Mouse (Mus musculus) embryonic facial prominence, embryonic 11.5 days (tissue): ENCODE data around the gene Dohh. TPM values are rescaled to one million over a fixed set of nuclear protein-coding genes. Genes with fewer than 3 reads are reported as not detected.

Source experiments
- ATAC-seq: fragments of 200-750 bp; cut with Nextera tagmentation; replicated peaks from 2 replicates; pipeline ENCODE4 v1.8.0; 2017; ENCODE audit warnings: low read depth; ENCODE audit not compliant: insufficient number of reproducible peaks, low FRiP score, low TSS enrichment
- DNase-seq: peaks from one replicate; pipeline ENCODE4 v3.0.0-alpha.2; 2015; ENCODE audit warnings: low spot score
- H3K27ac ChIP-seq: fragments of 300-500 bp; sonication (generic); replicated peaks from 2 replicates; pipeline ENCODE4 v1.5.1; 2014; ENCODE audit warnings: mild to moderate bottlenecking, low read depth, low read length, control low read depth
- H3K27me3 ChIP-seq: fragments of 300-500 bp; sonication (generic); 2 replicates; pipeline ENCODE4 v1.6.1; 2014; ENCODE audit warnings: mild to moderate bottlenecking, low read length, moderate library complexity, mixed read lengths; ENCODE audit not compliant: control insufficient read depth, insufficient read depth
- H3K36me3 ChIP-seq: fragments of 300-500 bp; sonication (generic); replicated peaks from 2 replicates; pipeline ENCODE4 v1.6.1; 2014; ENCODE audit warnings: low read depth, mild to moderate bottlenecking, low read length, moderate library complexity, mixed read lengths; ENCODE audit not compliant: control insufficient read depth, insufficient read depth
- H3K4me1 ChIP-seq: fragments of 300-500 bp; sonication (generic); 2 replicates; pipeline ENCODE4 v1.6.1; 2014; ENCODE audit warnings: low read length, mixed read lengths; ENCODE audit not compliant: control insufficient read depth, insufficient read depth
- H3K4me2 ChIP-seq: fragments of 300-500 bp; sonication (generic); 2 replicates; pipeline ENCODE4 v1.6.1; 2014; ENCODE audit warnings: low read depth, mild to moderate bottlenecking, control low read depth, low read length, moderate library complexity
- H3K4me3 ChIP-seq: fragments of 300-500 bp; sonication (generic); 2 replicates; pipeline ENCODE4 v1.5.1; 2014; ENCODE audit warnings: low read depth, low read length, control low read depth
- H3K9ac ChIP-seq: fragments of 300-500 bp; sonication (generic); replicated peaks from 2 replicates; pipeline ENCODE4 v1.6.1; 2014; ENCODE audit warnings: mild to moderate bottlenecking, control low read depth, low read length
- H3K9me3 ChIP-seq: fragments of 300-500 bp; sonication (generic); replicated peaks from 2 replicates; pipeline ENCODE4 v1.6.1; 2016; ENCODE audit warnings: mild to moderate bottlenecking, low read length, inconsistent platforms, mixed read lengths; ENCODE audit not compliant: control insufficient read depth
- WGBS: fragments of 180-500 bp; shearing (Covaris S2); extraction: QIAGEN DNeasy Blood & Tissue Kit; methylation state at CpG from one replicate; pipeline ENCODE4 v1.1.7; 2014; 5-methylcytosine and 5-hydroxymethylcytosine counted together
- polyA plus RNA-seq: library from polyadenylated mRNA; unstranded; fragments of >200 nt; fragmentation: Nextera tagmentation; extraction: Ambion mirVana; gene quantifications from 2 replicates; pipeline ENCODE4 v1.2.1, GENCODE M21; 2014

Dohh gene
- polyA plus RNA-seq, 1 experiment from 2014 or later: 45.0 TPM

DNA sequence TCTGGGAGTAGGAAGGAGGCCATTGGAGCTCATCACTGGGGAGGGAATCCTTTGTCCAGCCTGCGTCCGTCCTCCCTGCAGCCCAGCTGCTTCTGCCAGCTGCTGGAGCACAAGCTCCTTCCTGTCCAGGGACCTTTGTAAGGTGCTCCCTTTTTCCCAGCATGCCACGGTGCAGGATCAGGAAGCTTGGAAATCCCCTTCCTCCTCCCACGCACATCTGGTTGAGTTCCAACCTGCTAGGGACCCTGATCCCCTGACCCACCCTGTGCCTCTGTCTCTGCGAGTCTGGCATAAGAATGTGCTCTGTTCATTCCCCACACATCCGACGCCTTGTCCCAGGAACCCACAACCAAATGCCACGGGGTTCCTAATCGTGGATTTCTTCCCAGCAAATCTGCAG lies 26.8 kb downstream of the Dohh start:
- Histone ChIP-seq H3K27ac (peak overlapping the region; percentile 32; the same call in 1 of the 2 replicates), H3K36me3 (no peaks in the 10 kb centered on the region; the same call in 1 of the 2 replicates), H3K4me2 (no peak overlapping the region), H3K4me3 (no peak overlapping the region), H3K27me3 (no peaks in the 10 kb centered on the region; the same call in 1 of the 2 replicates), H3K9ac (no peak overlapping the region), H3K4me1 (peaks cover 17% of the 10 kb centered on the region), H3K9me3 (no peaks in the 10 kb centered on the region)
- ATAC-seq (no peak), DNase-seq (no peak)
- 79% methylated on average over 9 of the region's 9 CpGs for WGBS

- Histone ChIP-seq H3K4me3 (no peak overlapping the region), H3K4me2 (no peak overlapping the region), H3K9ac (no peak overlapping the region), H3K4me1 (peaks cover 17% of the 10 kb centered on the region), H3K9me3 (no peaks in the 10 kb centered on the region), H3K27me3 (no peaks in the 10 kb centered on the region; the same call in 1 of the 2 replicates), H3K27ac (peak overlapping the region; percentile 32; the same call in 1 of the 2 replicates), H3K36me3 (no peaks in the 10 kb centered on the region; the same call in 1 of the 2 replicates)
- WGBS: 80% methylated on average over 18 of the region's 18 CpGs
- ATAC-seq (no peak), DNase-seq (no peak)
Measured at GRCm38 (mm10) chr10:81411471-81412400, 27.5 kb downstream of the Dohh start.

GRCm38 (mm10) chr10:81412586-81413309 lies 28.5 kb downstream of the Dohh start:
- DNase-seq (no peak), ATAC-seq (no peak)
- no peak overlapping the region for H3K9ac ChIP-seq
- no peaks in the 10 kb centered on the region for H3K27me3 ChIP-seq
- WGBS: 76% methylated on average over 16 of the region's 16 CpGs
- no peak overlapping the region for H3K4me3 ChIP-seq
- H3K36me3 ChIP-seq: no peaks in the 10 kb centered on the region; the same call in 1 of the 2 replicates
- H3K4me2 ChIP-seq: no peak overlapping the region
- H3K27ac ChIP-seq: no peak overlapping the region
- H3K4me1 ChIP-seq: peaks cover 16% of the 10 kb centered on the region
- H3K9me3 ChIP-seq: no peaks in the 10 kb centered on the region

GRCm38 (mm10) chr10:81413310-81414261 lies 29.4 kb downstream of the Dohh start:
- Histone ChIP-seq H3K4me2 (0 out of 2 replicates have a peak overlapping the region, but pooled peaks have one; percentile 19), H3K27me3 (no peaks in the 10 kb centered on the region), H3K9me3 (no peaks in the 10 kb centered on the region), H3K27ac (peak overlapping the region; percentile 25; the same call in 1 of the 2 replicates), H3K36me3 (no peaks in the 10 kb centered on the region; the same call in 1 of the 2 replicates), H3K4me1 (peaks cover 11% of the 10 kb centered on the region), H3K4me3 (no peak overlapping the region), H3K9ac (peak overlapping the region; percentile 30)
- WGBS: 26% methylated on average over 26 of the region's 26 CpGs
- peak; percentile 76 for DNase-seq
- ATAC-seq: no peak

DNA sequence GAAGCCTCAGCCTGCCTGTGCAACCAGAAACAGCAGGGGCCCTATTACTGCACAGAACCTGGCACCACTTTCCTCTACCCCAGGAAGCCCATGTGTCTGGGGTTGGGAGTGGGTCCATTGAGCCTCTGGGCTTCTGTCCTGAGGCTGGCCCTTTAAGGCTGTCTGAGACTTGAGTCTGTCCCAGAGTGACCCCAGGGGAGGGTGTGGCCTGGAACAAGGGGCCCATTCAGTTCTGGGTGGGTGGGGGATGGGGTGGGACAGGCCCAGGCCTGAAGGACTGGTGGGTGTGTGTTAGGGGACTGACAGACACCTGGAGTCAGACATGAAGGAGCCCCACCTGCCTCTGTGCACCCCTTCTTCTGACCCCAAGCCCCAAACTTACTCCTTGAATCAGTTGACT lies 30.5 kb downstream of the Dohh start:
- H3K9me3 ChIP-seq: no peaks in the 10 kb centered on the region
- H3K4me1 ChIP-seq: peaks cover 7% of the 10 kb centered on the region
- no peak overlapping the region for H3K4me3 ChIP-seq
- no peak overlapping the region for H3K9ac ChIP-seq
- 0 out of 2 replicates have a peak overlapping the region, but pooled peaks have one; percentile 16 for H3K4me2 ChIP-seq
- DNase-seq (peak; percentile 44), ATAC-seq (no peak)
- no peak overlapping the region for H3K27ac ChIP-seq
- no peaks in the 10 kb centered on the region; the same call in 1 of the 2 replicates for H3K36me3 ChIP-seq
- no peaks in the 10 kb centered on the region for H3K27me3 ChIP-seq

GRCm38 (mm10) chr10:81415146-81415545 lies 30.9 kb downstream of the Dohh start:
- no peak overlapping the region for H3K4me3 ChIP-seq
- 85% methylated on average over 5 of the region's 5 CpGs for WGBS
- no peak for DNase-seq
- no peak for ATAC-seq
- no peak overlapping the region; the same call in 1 of the 2 replicates for H3K27ac ChIP-seq
- no peak overlapping the region for H3K9ac ChIP-seq
- H3K4me1 ChIP-seq: peaks cover 7% of the 10 kb centered on the region
- H3K27me3 ChIP-seq: no peaks in the 10 kb centered on the region
- 0 out of 2 replicates have a peak overlapping the region, but pooled peaks have one; percentile 16 for H3K4me2 ChIP-seq
- no peaks in the 10 kb centered on the region; the same call in 1 of the 2 replicates for H3K36me3 ChIP-seq
- H3K9me3 ChIP-seq: no peaks in the 10 kb centered on the region

- peaks cover 7% of the 10 kb centered on the region for H3K4me1 ChIP-seq
Measured at GRCm38 (mm10) chr10:81415549-81416310, 31.5 kb downstream of the Dohh start.

More at GRCm38 (mm10) chr10:81415549-81416310, 31.5 kb downstream of the Dohh start:
- no peaks in the 10 kb centered on the region for H3K27me3 ChIP-seq
- no peak overlapping the region for H3K4me2 ChIP-seq
- no peaks in the 10 kb centered on the region; the same call in 1 of the 2 replicates for H3K36me3 ChIP-seq
- no peak for ATAC-seq
- H3K9me3 ChIP-seq: no peaks in the 10 kb centered on the region
- 60% methylated on average over 17 of the region's 17 CpGs for WGBS
- no peak for DNase-seq
- peak overlapping the region; percentile 41 for H3K27ac ChIP-seq
- no peak overlapping the region; the same call in 1 of the 2 replicates for H3K4me3 ChIP-seq
- no peak overlapping the region for H3K9ac ChIP-seq
